Mouse (Mus musculus): ENCODE measurements at regions not wholly inside any gene's neighbourhood (a gene's known extent, or its start where the extent isn't known, plus 50 kb on each side); places are given as distances from the start of the nearest gene placed in this dataset.
A peak's percentile ranks its signal among the peaks of the same experiment; 100 is the strongest.

DNA sequence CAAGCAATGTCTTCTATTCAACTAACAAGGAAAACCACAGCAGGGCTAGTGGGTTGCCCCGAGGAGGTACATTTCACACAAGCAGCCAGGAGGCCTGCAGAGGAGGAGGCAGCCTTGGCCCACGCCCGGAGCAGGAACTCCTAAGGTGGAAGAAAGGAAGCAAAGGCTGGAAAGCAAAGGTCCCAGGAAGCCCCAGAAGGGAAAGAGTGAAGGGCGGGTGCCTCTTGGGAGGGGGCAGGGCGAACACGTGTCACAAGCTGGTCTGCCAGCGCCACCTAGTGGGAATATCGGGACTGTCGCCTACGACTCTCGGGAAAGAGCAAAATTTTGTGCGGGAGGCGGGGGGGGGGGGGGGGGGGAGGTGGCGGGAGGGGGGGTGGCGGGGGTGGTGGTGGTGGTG lies 508.1 kb upstream of the Tmem132c start:
- DNase-seq (ENCODE audit: low spot score) = peak; percentile 7

DNA sequence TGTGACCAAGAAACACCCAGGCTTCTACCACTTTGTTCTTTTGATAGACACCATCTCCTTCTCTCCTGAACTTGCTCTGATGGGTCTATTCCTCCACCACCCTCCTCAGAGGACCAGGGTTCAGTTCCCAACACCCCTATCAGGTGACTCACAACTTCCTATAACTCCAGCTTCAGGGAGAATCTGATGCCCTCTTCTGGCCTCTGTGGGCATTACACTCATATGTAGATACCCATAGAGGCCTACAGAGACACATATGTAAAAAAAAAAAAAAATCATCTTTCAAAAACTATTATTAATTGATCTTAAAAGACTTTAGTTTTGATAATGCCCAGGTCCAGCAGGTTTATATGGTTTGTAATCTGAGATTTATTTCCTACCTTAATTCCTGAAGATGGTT lies 505.9 kb upstream of the Tmem132c start:
- no peak for DNase-seq (ENCODE audit: low spot score)

DNA sequence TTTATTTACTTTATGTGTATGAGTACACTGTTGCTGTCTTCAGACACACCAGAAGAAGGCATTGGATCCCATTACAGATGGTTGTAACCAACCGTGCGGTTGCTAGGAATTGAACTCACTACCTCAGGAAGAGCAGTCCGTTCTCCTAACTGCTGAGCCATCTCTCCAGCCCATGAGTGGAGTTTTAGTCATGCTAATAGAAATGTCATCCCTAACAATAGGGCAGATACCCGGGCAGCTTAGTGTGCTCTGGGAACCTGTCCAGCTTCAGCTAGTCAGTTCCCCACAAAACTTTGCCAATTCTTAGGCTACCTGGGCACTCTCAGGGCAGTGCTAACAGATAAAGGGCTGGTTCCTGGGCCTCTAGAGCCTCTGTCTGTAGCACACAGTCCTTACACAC lies 503.9 kb upstream of the Tmem132c start:
- no peak for DNase-seq (ENCODE audit: low spot score)

DNA sequence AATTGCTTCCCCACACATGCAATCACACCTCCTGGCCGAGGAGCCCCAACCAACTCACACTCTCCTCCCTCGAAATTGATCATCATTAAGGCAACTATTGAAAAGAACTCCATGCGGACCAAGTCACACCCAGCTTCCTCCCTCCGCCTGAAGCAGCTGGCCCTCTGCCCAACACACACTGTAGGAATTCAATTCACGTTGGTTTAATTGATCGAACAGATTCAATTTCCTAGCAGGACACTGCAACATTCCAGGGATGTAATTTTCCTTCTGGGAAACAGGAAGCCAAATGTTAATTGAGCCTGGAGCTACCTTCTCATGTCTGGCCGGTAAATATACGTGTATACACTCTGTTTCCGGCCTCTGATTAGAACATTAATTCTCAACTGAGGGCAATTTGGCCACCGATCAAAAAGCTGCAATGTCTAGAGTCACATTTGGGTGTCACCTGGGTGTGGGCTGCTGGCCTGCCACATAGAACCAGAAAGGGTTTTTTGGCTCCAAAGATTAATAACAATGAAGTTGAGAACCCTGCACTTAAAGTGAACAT lies 500.7 kb upstream of the Tmem132c start:
- DNase-seq (ENCODE audit: low spot score) = no peak

DNA sequence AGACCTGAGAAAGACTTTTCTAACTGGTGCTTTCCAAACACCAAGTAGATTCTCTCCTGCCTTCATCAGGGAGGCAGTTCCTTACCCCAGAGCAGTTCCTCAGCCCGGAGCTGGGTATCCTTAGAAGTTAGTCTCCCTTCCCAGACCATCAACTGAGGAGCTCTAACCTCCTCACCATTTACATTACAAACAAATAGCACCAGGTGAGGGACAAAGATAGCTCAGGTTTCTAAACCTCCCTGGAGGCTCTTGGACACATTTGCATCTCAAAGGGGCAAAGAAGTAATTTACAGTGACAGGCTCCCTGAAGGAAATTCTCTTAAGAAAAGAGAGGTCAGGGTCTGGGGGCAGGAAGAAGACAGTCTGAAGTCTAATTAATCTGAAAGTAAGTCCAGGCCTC lies 486.5 kb upstream of the Tmem132c start:
- DNase-seq (ENCODE audit: low spot score) = no peak

DNA sequence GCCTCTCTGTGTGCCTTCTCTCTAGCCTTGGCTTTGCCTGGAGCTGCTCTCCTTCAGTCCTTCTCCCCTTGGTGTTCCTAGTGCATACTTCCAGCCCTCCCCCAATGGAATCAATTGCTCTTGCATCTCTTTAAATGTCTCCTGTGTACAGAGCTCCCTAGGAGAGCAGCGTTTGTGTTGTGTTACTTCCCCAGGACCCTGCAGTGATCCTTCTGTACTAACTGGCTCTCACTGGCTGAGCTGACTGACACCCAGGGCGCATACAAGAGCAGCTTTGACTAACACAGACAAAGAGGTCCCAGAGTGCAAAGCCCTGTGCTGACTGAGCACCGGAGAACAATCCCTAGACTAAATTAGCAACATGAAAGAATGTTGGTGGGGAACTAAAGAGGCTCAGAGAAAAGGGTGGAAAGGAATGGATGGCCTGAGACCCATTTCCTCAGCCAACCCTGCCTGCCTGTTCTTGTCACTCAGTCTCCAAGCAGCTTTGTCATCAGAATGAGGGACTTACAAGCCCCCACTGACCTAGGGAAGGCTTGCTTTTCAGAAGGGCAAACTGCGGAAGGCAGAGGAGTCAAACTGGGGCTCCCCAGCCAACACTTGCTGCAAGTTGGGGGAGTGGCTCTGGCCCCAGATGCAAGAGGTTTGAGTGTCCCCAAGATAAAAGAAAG lies 476.4 kb upstream of the Tmem132c start:
- no peak for DNase-seq (ENCODE audit: low spot score)

DNA sequence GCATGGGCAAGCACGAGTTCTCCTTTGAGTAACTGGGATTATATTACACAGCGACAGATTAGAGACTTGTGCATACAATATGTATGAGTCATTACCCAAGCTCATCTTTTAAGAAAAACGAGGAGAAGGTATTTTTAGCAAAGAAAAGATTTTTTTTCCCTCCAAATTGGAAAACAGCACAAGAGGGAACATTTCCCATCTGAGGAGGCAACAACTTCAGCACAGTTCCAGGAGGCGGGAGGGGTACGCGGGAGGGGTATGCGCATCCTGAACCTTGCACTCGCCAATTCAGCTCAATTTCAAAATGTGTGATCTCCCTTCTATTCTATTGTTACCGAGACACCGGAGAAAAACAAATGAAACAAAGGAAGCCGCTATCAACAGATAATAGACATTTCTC lies 472.6 kb upstream of the Tmem132c start:
- DNase-seq (ENCODE audit: low spot score) = no peak

DNA sequence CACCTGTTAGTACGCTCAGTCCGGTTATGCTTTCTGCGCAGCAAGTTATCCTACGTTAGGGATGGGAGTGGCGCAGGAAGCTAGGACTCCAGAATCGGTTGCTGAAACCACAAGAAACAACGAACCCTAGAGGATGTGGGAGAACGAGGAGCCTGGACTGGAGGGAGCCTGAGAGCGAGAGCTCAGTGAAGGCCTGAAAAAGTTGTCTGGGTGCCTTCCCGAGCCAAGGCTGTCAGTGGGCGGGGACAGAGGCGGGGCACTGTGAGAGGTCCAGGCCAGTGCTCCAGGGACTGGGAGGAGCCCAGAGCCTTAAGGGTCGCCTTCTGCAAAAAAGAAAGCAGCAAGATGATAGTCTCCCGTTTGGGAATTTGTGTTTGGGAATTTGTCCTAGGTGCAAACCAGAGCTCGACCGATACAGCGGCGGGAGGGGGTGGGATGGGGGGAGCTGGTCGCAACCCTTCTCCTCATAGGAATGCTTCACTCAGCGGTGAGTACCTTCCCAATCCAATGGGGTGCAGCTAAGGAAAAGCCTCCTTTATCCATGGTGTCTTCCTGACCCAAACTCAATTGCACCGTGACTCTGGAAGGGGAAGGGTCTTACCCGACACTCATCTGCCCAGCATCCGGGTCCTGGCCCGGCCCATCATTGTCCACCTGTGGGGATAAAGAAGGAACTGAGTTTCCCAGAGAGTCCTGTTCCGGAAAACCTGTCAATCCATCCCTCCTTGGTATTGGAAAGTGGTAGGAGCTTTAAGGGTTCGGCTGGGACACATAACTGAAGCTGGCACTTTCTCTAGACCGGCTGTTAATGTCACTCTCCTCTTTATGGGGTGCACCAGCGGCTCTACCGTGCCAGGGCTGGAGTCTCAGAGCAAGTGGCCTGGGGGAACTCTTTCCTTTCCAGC lies 453.6 kb upstream of the Tmem132c start:
- DNase-seq (ENCODE audit: low spot score) = peak; percentile 21

DNA sequence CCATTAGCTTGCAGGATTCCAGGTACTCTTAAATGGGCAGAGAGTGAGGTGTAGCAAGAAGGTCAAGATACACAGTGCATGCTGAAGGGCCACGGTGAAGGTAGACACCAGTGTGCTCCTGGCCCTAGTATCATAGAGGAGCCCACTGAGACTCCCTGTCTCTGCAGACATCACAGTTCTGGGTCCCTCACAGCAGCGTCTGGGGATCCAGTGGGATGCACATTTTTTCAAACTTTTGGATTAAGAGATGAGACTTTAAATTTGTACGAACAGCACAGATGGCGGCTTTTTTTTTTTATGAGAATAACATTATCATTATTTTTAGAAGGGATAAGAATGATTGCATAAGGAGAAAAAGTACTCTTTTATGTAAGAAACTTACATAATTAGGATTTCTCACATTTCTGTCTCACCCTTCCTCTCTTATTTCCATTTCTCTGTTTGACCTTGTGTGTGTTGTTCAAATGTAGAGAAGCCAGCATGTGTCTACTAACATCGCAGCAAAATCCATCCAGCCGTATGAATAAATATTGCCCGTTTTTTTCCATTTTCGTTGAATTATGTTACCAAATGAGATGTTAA lies 441.8 kb upstream of the Tmem132c start:
- no peak for DNase-seq (ENCODE audit: low spot score)

DNA sequence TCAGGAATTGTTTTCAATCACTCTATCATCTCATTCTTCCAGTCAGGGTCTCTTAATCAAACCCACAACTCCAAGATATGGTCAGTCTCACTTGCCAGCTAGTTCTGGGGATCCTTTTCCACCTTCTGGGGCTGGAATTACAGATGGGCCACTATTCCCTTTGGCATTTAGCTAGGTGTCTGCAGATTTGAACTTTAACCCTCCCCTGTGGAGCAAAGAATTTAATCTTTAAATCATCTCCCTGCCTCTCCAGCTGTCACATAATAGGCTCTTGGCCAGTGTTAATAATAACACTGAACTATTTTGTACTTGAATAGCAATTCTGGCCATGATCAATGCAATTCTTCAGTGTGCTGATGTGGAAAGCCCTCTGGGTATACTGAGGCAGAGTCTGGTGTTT lies 435.0 kb upstream of the Tmem132c start:
- DNase-seq (ENCODE audit: low spot score) = no peak

DNA sequence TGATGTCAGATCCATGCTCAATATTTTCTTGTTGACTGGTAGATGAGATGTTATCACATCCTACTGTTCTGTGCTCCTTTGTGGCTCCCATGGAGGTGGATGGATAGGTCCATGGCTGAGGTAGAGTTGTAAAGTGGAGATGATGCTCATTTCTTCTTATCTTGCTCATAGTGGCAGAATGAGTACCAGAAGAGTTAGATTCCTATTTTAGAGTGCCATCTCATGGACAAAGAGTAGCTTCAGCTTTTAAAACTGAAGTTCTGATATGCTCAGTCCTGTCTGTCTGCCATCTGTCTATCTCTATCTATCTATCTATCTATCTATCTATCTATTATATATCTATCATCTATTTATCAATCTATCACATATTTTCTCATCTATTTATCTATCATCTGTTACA lies 425.5 kb upstream of the Tmem132c start:
- DNase-seq (ENCODE audit: low spot score) = no peak

DNA sequence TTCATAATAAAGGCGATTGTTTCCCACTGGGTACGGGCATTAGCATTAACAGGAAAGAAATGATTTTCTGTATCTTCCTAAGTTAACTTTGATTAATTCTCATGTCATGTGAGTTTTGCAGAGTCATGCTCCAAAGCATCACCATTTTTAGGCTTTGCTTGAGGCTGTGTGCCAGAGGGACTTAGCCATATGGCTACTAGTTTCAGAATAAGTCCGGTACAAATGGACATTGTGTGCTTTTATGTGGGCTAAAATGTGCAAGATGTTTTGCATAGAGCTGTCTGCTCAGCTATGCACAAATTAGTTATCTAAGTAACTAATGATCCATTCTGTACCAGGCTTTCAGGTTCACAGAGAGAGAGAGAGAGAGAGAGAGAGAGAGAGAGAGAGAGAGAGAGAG lies 406.2 kb upstream of the Tmem132c start:
- no peak for DNase-seq (ENCODE audit: low spot score)

DNA sequence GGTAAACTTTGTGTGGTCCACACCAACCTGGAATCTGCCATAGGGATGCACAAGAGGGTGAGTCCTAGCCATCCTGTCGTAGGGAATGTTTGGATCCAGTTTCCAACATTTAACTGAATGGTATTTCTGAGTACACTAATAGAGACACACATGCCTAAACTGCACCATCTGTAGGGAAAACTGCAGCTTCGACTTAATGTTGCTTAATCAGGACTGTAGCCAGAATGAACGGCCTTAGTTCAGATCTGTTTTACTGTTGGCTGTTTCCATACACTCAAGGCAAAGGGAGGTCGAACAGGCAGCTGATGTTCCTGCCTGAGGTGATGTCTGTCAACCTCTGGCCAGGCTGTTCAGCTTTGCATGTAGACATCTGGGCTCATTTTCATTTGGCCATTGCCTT lies 399.0 kb upstream of the Tmem132c start:
- no peak for DNase-seq (ENCODE audit: low spot score)

DNA sequence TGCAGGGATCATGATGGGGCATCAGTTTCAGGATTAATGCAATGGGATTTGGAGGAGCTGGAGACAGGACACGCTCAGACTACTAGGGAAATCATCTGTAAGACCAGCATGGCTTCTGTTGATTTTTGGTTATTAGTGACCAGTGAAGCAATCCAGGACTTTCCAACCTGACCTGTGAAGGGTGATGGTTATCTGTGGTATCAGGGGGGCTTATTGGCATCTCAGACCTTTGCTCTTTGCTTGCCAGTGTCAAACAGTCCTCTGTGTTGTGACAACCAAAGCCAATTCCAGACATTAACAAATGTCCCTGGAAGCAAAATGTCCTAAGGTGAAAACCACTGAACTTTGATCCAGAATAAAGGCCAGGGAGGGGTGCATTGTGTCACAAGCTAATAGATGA lies 379.5 kb upstream of the Tmem132c start:
- no peak for DNase-seq (ENCODE audit: low spot score)

DNA sequence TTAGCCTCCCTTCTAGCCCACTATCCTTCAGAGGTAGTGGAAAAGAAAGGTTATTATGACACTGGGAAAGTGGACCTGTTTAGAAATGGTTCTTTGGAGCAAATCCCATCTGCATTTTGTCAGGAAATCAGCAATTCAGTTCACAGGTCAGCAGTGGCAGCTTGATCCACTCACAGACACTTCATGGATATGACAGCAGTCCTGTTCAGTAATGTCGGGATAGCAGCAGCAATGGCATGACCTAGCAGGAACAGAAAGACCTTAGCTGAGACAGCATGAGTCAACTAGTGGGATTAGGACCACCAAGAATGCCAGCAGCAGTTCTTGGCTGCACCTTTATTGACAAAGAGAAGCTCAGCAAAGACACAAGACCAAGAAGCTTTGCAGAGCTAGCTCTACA lies 365.8 kb upstream of the Tmem132c start:
- DNase-seq (ENCODE audit: low spot score) = no peak

DNA sequence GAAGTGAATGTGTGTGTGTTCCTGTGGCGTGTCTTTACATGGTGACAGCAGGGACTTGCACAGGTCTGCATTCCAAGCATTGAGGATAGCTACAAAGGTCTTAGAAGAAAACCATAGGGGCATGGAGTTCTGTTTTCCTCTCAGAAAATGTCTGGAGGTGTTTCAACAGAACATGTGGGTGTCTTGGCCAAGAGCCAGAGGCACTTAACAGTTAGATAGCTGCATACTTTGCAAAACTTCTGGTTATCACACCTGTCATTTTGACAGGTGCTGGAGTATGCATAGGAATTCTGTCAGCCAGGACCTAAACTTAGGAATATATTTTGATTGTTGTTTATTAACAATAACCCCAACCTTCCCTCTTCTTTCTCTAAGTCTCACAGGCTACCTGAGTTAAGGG lies 350.9 kb upstream of the Tmem132c start:
- no peak for DNase-seq (ENCODE audit: low spot score)

DNA sequence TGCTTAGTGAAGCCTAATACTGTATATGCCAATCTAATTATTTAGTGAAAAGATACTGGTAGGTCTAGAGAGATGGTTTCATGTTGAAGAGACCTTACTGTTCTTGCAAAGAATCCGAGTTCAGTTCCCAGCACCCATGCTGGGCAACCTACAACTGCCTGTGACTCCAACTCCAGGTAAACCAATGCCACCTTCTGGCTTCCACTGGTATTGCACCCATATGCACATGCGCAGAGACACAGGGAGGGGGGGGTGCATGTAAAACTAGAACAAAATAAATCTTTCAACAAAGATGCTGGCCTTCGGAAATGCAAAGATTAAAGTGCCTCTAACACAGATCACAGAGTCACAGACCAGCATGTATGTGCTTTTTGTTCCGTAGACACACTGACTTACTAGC lies 348.5 kb upstream of the Tmem132c start:
- no peak for DNase-seq (ENCODE audit: low spot score)

DNA sequence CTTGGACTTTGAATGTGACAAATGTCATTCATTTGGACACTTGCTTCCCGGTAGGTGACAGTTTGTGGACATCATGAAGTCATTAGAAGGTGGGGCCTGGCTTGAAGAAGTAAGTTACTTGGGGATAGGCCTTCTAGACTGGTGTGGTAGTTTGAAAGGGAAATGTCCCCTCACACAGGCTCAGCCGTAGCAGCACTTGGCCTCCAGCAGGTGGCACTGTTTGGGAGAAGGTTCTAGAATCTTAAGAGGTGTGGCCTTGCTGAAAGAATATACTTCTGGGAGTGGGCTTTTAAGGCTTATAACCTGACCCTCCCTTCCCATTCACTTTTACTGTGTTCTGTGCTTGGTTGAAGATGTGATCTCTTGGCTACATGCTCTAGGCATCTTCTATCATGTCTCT lies 331.5 kb upstream of the Tmem132c start:
- no peak for DNase-seq (ENCODE audit: low spot score)

DNA sequence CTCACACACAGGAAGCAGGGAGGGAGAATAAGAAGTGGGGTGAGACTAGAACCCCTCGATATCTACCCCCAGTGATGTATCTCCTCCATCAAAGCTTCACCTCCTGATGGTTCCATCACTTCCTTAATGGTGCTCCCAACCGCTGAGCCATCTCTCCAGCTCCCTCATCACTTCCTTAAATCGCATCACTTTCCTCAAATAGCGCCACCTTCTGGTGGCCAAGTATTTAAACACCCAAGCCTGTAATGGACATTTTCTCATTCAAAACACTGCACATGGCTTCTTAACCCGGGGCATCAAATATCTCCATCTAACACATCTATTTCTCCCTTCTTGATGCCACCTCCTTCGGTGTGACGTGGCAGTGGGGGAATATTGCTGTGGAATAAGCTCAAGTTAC lies 324.3 kb upstream of the Tmem132c start:
- no peak for DNase-seq (ENCODE audit: low spot score)

DNA sequence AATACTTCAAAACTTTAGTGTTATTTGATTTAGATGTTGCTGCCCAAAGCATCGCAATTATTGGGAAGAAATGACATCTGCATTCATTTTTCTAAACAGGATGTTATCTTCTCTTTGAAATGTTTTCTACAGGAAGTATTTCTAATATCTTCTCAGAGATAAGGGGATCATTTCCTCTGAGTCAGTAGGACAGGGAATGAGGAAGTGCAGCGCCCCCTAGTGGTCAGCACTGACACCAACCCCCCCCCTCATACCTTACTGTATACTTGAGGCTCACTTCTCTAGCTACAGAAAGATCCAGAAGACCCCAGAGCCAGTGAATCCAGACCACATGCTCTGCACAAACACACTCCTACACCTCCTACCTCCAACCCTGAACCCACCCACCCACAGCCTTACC lies 308.1 kb upstream of the Tmem132c start:
- DNase-seq (ENCODE audit: low spot score) = no peak

DNA sequence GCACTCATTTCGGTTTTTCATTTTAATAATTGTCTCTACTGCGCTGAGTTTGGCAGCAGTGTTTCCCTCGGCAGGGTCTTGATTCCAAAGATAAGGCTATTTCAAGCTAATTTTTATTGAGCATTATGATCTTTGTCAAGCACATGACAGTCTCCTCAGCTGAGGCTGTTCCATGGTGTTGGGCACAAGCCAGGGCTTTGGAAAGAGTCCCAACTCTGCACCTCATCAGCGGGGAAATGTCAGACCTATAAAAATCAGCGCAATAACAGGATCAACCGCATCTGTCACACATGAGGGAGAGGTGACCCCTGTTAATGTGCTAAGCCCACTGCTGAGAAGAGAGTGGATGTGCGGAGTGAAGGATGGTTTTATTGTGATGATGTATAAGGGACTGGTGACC lies 296.7 kb upstream of the Tmem132c start:
- no peak for DNase-seq (ENCODE audit: low spot score)

DNA sequence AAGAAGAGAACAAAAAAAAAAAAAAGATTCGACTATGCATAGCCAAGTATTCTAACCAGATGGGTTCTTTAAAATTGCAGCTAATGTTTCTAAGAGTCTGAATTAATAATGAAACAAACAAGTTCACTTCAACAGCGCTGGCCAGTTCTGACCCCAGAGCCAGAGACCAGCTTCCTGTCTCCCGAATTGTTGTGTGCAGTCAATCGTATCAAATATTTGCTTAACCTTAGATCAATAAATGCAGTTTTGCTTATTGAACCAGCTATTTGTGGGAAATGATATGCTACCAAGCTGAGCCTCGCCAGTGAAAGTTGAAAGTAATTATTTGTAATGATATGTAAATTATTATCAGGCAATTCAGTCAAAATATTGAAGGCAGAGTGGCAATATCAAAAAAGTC lies 287.4 kb upstream of the Tmem132c start:
- DNase-seq (ENCODE audit: low spot score) = no peak

DNA sequence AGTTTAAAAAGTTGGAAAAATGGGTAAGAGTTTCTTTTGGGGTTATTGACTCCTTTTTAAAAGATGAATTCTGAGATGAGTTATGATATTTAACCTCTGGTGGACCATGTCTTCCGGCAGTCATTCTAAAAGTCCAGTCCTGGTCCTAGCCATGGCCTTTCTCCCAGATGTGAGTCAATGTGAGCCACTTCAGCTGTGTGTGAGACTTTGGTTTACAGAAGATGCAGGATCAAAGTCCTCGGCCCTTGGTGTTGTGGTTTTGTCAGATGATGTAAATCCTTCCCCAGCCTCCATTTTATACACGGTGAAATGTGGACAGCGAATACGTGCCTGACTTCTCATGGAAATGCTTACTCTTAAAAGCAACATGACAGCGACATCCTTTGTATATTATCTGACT lies 287.0 kb upstream of the Tmem132c start:
- no peak for DNase-seq (ENCODE audit: low spot score)
